Mouse (Mus musculus) thymus, postnatal 36 days (tissue): ENCODE data around the gene Galnt2.
A peak's percentile ranks its signal among the peaks of the same experiment; 100 is the strongest.

ENCODE experiments used
- DNase-seq, 2 experiments: peaks; one replicate each; pipeline ENCODE4 v3.0.0; 2022; ENCODE audit warnings: mixed read lengths in 2 of 2

Galnt2 gene

GRCm38 (mm10) chr8:124274441-124275120, 43.4 kb downstream of the Galnt2 start:
- DNase-seq: peak; percentile 55 to 75

GRCm38 (mm10) chr8:124275377-124276071, 44.3 kb downstream of the Galnt2 start:
- DNase-seq: peak; percentile 26 to 42

- no peak for DNase-seq
These were observed 47.0 kb downstream of the Galnt2 start for GRCm38 (mm10) chr8:124277951-124278910.

GRCm38 (mm10) chr8:124278956-124279689, 47.9 kb downstream of the Galnt2 start:
- no peak for DNase-seq

GRCm38 (mm10) chr8:124279690-124279985, 48.4 kb downstream of the Galnt2 start:
- DNase-seq: no peak

- DNase-seq: peak; percentile 25 to 48
These were observed 50.7 kb downstream of the Galnt2 start for GRCm38 (mm10) chr8:124281700-124282541.

- DNase-seq: no peak
These were observed 51.9 kb downstream of the Galnt2 start for GRCm38 (mm10) chr8:124282878-124283630.

- no peak for DNase-seq
These were observed 52.6 kb downstream of the Galnt2 start for GRCm38 (mm10) chr8:124283644-124284332.

GRCm38 (mm10) chr8:124284333-124284711, 53.1 kb downstream of the Galnt2 start:
- no peak for DNase-seq

GRCm38 (mm10) chr8:124284984-124285576, 53.9 kb downstream of the Galnt2 start:
- DNase-seq: no peak

GRCm38 (mm10) chr8:124286461-124287124, 55.4 kb downstream of the Galnt2 start:
- peak; percentile 40 to 57 for DNase-seq

- no peak for DNase-seq
These were observed 57.1 kb downstream of the Galnt2 start for GRCm38 (mm10) chr8:124288215-124288864.

GRCm38 (mm10) chr8:124289481-124290050, 58.4 kb downstream of the Galnt2 start:
- DNase-seq: no peak

- peak in 1 of 2 experiments; percentile 33 for DNase-seq
These were observed 59.9 kb downstream of the Galnt2 start for GRCm38 (mm10) chr8:124290911-124291691.

- DNase-seq: no peak
These were observed 60.5 kb downstream of the Galnt2 start for GRCm38 (mm10) chr8:124291693-124292092.

GRCm38 (mm10) chr8:124292965-124293364, 61.8 kb downstream of the Galnt2 start:
- no peak for DNase-seq

- no peak for DNase-seq
These were observed 63.2 kb downstream of the Galnt2 start for GRCm38 (mm10) chr8:124294425-124294824.

GRCm38 (mm10) chr8:124294900-124295299, 63.7 kb downstream of the Galnt2 start:
- no peak for DNase-seq
